Mouse (Mus musculus): ENCODE measurements around the gene Soat2. TPM values are rescaled to one million over a fixed set of nuclear protein-coding genes. Genes with fewer than 3 reads are reported as not detected.
A peak's percentile ranks its signal among the peaks of the same experiment; 100 is the strongest.

Soat2 gene
- polyA plus RNA-seq, 1 experiment: 0.43 TPM

- peak overlapping the region; percentile 99 for H3K4me2 ChIP-seq (ENCODE audit: low read depth)
- peaks cover 48% of the 10 kb centered on the region for H3K36me3 ChIP-seq (ENCODE audit: control insufficient read depth, insufficient read depth)
- peak; percentile 13 for TF ChIP-seq POLR2AphosphoS2 (IDR thresholded peaks at IDR 0.05; ENCODE audit: insufficient read length, low read depth)
- no peak for TF ChIP-seq REST (IDR thresholded peaks at IDR 0.05; ENCODE audit: insufficient read depth, insufficient read length)
- no peak for TF ChIP-seq MYOD1 (IDR thresholded peaks at IDR 0.05; ENCODE audit: control insufficient read depth in 1 of 3, insufficient read length in 2 of 3, low read depth in 2 of 3)
- TF ChIP-seq TCF12 (IDR thresholded peaks at IDR 0.05; ENCODE audit: insufficient read depth, poor library complexity, severe bottlenecking): no peak
- TF ChIP-seq CEBPB (IDR thresholded peaks at IDR 0.05; ENCODE audit: insufficient read depth, poor library complexity, severe bottlenecking): no peak
- TF ChIP-seq TCF3 (IDR thresholded peaks at IDR 0.05; ENCODE audit: insufficient read length, low read depth): no peak
- TF ChIP-seq E2F4 (IDR thresholded peaks at IDR 0.05; ENCODE audit: insufficient read depth): no peak
- H3K4me3 ChIP-seq: no peak overlapping the region
- H3K79me2 ChIP-seq (ENCODE audit: control insufficient read depth, insufficient read depth): peaks cover 46% of the 10 kb centered on the region
- no peaks in the 10 kb centered on the region for H3K27me3 ChIP-seq (ENCODE audit: control insufficient read depth, insufficient read depth, insufficient read length)
- no peak overlapping the region for H3ac ChIP-seq (ENCODE audit: control insufficient read depth, insufficient read length)
These were observed 43.4 kb upstream of the Soat2 start for GRCm38 (mm10) chr15:102106754-102107456.

GRCm38 (mm10) chr15:102107689-102108573 lies 42.4 kb upstream of the Soat2 start:
- H3K27me3 ChIP-seq (ENCODE audit: control insufficient read depth, insufficient read depth, insufficient read length): no peaks in the 10 kb centered on the region
- H3K79me2 ChIP-seq (ENCODE audit: control insufficient read depth, insufficient read depth): peaks cover 45% of the 10 kb centered on the region
- H3K4me2 ChIP-seq (ENCODE audit: low read depth): peak overlapping the region; percentile 7
- H3K36me3 ChIP-seq (ENCODE audit: control insufficient read depth, insufficient read depth): peaks cover 58% of the 10 kb centered on the region
- no peak overlapping the region for H3ac ChIP-seq (ENCODE audit: control insufficient read depth, insufficient read length)
- TF ChIP-seq TCF12 (IDR thresholded peaks at IDR 0.05; ENCODE audit: insufficient read depth, poor library complexity, severe bottlenecking) (no peak), POLR2AphosphoS2 (IDR thresholded peaks at IDR 0.05; ENCODE audit: insufficient read length, low read depth) (peak; percentile 16)
- H3K4me3 ChIP-seq: no peak overlapping the region

GRCm38 (mm10) chr15:102108651-102109525 lies 41.4 kb upstream of the Soat2 start:
- Histone ChIP-seq H3K79me2 (ENCODE audit: control insufficient read depth, insufficient read depth) (peaks cover 35% of the 10 kb centered on the region), H3ac (ENCODE audit: control insufficient read depth, insufficient read length) (no peak overlapping the region)
- no peak for TF ChIP-seq SRF (IDR thresholded peaks at IDR 0.05; ENCODE audit: control insufficient read depth, insufficient read length, low read depth)
- no peak for TF ChIP-seq POLR2A (IDR thresholded peaks at IDR 0.05; ENCODE audit: insufficient read length, low read depth)
- TF ChIP-seq POLR2AphosphoS2 (IDR thresholded peaks at IDR 0.05; ENCODE audit: insufficient read length, low read depth): peak; percentile 55
- TF ChIP-seq MYOG (IDR thresholded peaks at IDR 0.05; ENCODE audit: control insufficient read depth in 1 of 3, insufficient read depth in 1 of 3, insufficient read length in 2 of 3, low read depth in 2 of 3): no peak
- no peak for TF ChIP-seq MYOD1 (IDR thresholded peaks at IDR 0.05; ENCODE audit: control insufficient read depth in 1 of 3, insufficient read length in 2 of 3, low read depth in 2 of 3)
- TF ChIP-seq E2F4 (IDR thresholded peaks at IDR 0.05; ENCODE audit: insufficient read depth): no peak

GRCm38 (mm10) chr15:102110271-102110670 lies 40.1 kb upstream of the Soat2 start:
- TF ChIP-seq USF1 (IDR thresholded peaks at IDR 0.05; ENCODE audit: low read depth) (no peak), SRF (IDR thresholded peaks at IDR 0.05; ENCODE audit: control insufficient read depth, insufficient read length, low read depth) (no peak), E2F4 (IDR thresholded peaks at IDR 0.05; ENCODE audit: insufficient read depth) (no peak), CEBPB (IDR thresholded peaks at IDR 0.05; ENCODE audit: insufficient read depth, poor library complexity, severe bottlenecking) (no peak), TCF3 (IDR thresholded peaks at IDR 0.05; ENCODE audit: insufficient read length, low read depth) (no peak), MYOG (IDR thresholded peaks at IDR 0.05; ENCODE audit: control insufficient read depth in 1 of 3, insufficient read depth in 1 of 3, insufficient read length in 2 of 3, low read depth in 2 of 3) (no peak), POLR2AphosphoS2 (IDR thresholded peaks at IDR 0.05; ENCODE audit: insufficient read length, low read depth) (no peak)
- H3ac ChIP-seq (ENCODE audit: control insufficient read depth, insufficient read length): no peak overlapping the region
- H3K27me3 ChIP-seq (ENCODE audit: control insufficient read depth, insufficient read depth, insufficient read length): no peaks in the 10 kb centered on the region
- H3K36me3 ChIP-seq (ENCODE audit: control insufficient read depth, insufficient read depth): peaks cover 80% of the 10 kb centered on the region
- H3K4me2 ChIP-seq (ENCODE audit: low read depth): no peak overlapping the region
- peaks cover 22% of the 10 kb centered on the region for H3K79me2 ChIP-seq (ENCODE audit: control insufficient read depth, insufficient read depth)
- no peak overlapping the region for H3K4me3 ChIP-seq

More at GRCm38 (mm10) chr15:102108651-102109525, 41.4 kb upstream of the Soat2 start:
- peaks cover 67% of the 10 kb centered on the region for H3K36me3 ChIP-seq (ENCODE audit: control insufficient read depth, insufficient read depth)
- no peak overlapping the region for H3K4me3 ChIP-seq
- peak overlapping the region; percentile 3 for H3K4me2 ChIP-seq (ENCODE audit: low read depth)
- no peaks in the 10 kb centered on the region for H3K27me3 ChIP-seq (ENCODE audit: control insufficient read depth, insufficient read depth, insufficient read length)
